Mouse (Mus musculus) midbrain, embryonic 14.5 days (tissue): ENCODE measurements at regions not wholly inside any gene's neighbourhood (a gene's known extent, or its start where the extent isn't known, plus 50 kb on each side); places are given as distances from the start of the nearest gene placed in this dataset.

Experiments
- ATAC-seq: fragments of 200-750 bp; cut with Nextera tagmentation; 2 replicates; pipeline ENCODE4 v1.8.0; 2017; ENCODE audit warnings: moderate number of reproducible peaks, moderate library complexity; ENCODE audit not compliant: low FRiP score, low TSS enrichment
- DNase-seq: peaks from one replicate; pipeline ENCODE4 v3.0.0-alpha.2; 2015
- H3K27ac ChIP-seq: fragments of 300-500 bp; sonication (generic); replicated peaks from 2 replicates; pipeline ENCODE4 v1.5.1; 2014; ENCODE audit warnings: mild to moderate bottlenecking, low read depth, low read length, moderate library complexity
- H3K27me3 ChIP-seq: fragments of 300-500 bp; sonication (generic); 2 replicates; pipeline ENCODE4 v1.6.1; 2014; ENCODE audit warnings: low read length, control low read depth, mixed read lengths; ENCODE audit not compliant: control insufficient read depth, insufficient read depth
- H3K36me3 ChIP-seq: fragments of 300-500 bp; sonication (generic); 2 replicates; pipeline ENCODE4 v1.6.1; 2014; ENCODE audit warnings: low read length, control low read depth; ENCODE audit not compliant: control insufficient read depth, insufficient read depth
- H3K4me1 ChIP-seq: fragments of 300-500 bp; sonication (generic); 2 replicates; pipeline ENCODE4 v1.6.1; 2014; ENCODE audit warnings: mild to moderate bottlenecking, antibody characterized with exemption, low read length, control low read depth; ENCODE audit not compliant: control insufficient read depth, insufficient read depth
- H3K4me2 ChIP-seq: fragments of 300-500 bp; sonication (generic); 2 replicates; pipeline ENCODE4 v1.6.1; 2014; ENCODE audit warnings: mild to moderate bottlenecking, low read length, moderate library complexity
- H3K4me3 ChIP-seq: fragments of 300-500 bp; sonication (generic); replicated peaks from 2 replicates; pipeline ENCODE4 v1.5.1; 2014; ENCODE audit warnings: low read depth, low read length
- H3K9ac ChIP-seq: fragments of 300-500 bp; sonication (generic); replicated peaks from 2 replicates; pipeline ENCODE4 v1.6.1; 2014; ENCODE audit warnings: mild to moderate bottlenecking, low read length, moderate library complexity
- H3K9me3 ChIP-seq: fragments of 300-500 bp; sonication (generic); 2 replicates; pipeline ENCODE4 v1.6.1; 2016; ENCODE audit warnings: low read length, control low read depth, mixed read lengths; ENCODE audit not compliant: control insufficient read depth
- WGBS: fragments of 180-500 bp; shearing (Covaris S2); extraction: QIAGEN DNeasy Blood & Tissue Kit; methylation state at CpG from one replicate; pipeline ENCODE4 v1.1.7; 2014; 5-methylcytosine and 5-hydroxymethylcytosine counted together

DNA sequence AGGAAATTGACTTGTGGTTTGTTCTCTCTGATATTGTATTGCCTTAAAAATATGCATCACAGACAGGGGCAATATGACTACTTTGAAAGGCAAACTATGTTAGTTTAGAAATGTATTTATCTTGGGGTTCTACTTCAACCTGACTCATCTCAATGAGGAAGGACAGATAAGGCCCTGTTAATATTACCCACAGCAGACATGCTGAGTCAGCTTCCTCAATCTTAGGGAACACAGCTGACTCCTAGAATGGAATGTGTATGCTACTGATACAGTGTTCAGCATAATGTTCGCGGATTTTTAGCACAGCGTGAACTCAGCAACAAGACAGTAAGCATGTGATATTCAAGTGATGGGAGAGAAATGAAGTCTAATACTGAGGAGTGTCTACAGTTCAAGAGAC, 807.5 kb upstream of the Aga start:
- Histone ChIP-seq H3K9ac (no peak overlapping the region), H3K4me1 (no peaks in the 10 kb centered on the region), H3K27me3 (no peaks in the 10 kb centered on the region), H3K4me3 (no peak overlapping the region), H3K27ac (no peak overlapping the region), H3K9me3 (no peaks in the 10 kb centered on the region), H3K4me2 (no peak overlapping the region), H3K36me3 (no peaks in the 10 kb centered on the region)
- WGBS, result 94% methylated on average over 3 of the region's 3 CpGs
- no peak for ATAC-seq
- no peak for DNase-seq

DNA sequence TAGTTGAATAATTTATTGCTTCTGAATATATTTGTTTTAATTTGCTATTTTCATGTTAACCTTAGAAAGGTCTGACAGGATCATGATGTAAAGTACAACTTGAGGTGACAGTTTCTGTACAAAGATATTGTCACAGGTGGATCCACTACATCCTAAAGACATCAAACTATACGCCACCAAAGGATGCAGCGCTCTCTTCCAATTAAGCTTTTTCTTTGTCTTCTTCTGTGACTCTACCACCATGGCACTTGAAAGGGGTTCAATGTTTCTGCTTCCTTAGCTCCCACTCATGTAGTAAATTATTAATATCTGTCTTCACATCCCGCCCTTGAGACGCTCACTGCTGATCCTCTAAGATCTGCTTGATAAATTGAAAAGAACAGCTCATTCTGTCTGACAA, 779.4 kb upstream of the Aga start:
- DNase-seq, result peak; percentile 45
- no peaks in the 10 kb centered on the region for H3K27me3 ChIP-seq
- H3K4me2 ChIP-seq, result no peak overlapping the region
- no peak overlapping the region for H3K4me3 ChIP-seq
- H3K9me3 ChIP-seq, result no peaks in the 10 kb centered on the region
- H3K4me1 ChIP-seq, result no peaks in the 10 kb centered on the region
- WGBS, result 74% methylated on average over 4 of the region's 4 CpGs
- no peak overlapping the region for H3K27ac ChIP-seq
- no peak overlapping the region for H3K9ac ChIP-seq
- no peaks in the 10 kb centered on the region for H3K36me3 ChIP-seq
- peak; percentile 70; the same call in 1 of the 2 replicates for ATAC-seq
